Mouse (Mus musculus): ENCODE results near the gene Fmnl3. TPM values are rescaled to one million over a fixed set of nuclear protein-coding genes. Genes with fewer than 3 reads are reported as not detected.

Fmnl3 gene
- total RNA-seq, 2 experiments from 2014 or later: 29.4 to 29.7 TPM

- intact Hi-C loops (cut with DNase I): no loop called here
- DNase-seq: no peak
Measured at GRCm38 (mm10) chr15:99320168-99320674, 50.1 kb downstream of the Fmnl3 start.

- intact Hi-C loops (cut with DNase I): no loop called here
- peak in 1 of 2 experiments; percentile 46 for DNase-seq
Measured at GRCm38 (mm10) chr15:99319411-99319871, 50.8 kb downstream of the Fmnl3 start.

DNA sequence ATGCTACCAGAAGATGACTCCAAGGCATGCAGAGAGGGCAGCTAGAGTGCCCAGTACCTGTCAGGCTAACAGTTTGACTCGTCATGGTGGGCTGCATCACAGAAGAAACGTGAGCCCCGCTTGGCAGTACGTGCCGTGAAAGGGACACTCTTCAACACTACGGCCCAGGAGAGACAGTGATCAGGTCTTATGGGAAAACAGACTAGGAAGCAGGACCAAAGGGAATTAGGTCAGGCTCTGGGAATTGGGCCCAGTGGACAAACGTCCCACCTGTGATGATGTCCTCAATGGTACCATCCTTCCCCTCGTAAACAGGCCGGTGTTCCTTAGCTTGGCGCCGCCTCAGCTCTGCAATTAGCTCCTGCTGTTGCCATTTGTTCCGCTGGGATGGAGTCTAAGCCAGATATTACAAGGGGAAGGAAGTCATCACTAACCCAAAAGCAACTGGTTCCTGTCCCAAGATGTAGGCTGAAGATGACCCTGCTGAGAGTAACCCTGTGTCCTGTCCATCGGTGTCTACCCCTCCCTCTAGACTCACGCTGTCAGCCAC is 51.3 kb downstream of the Fmnl3 start:
- intact Hi-C loops (cut with DNase I): no loop called here
- DNase-seq: no peak

DNA sequence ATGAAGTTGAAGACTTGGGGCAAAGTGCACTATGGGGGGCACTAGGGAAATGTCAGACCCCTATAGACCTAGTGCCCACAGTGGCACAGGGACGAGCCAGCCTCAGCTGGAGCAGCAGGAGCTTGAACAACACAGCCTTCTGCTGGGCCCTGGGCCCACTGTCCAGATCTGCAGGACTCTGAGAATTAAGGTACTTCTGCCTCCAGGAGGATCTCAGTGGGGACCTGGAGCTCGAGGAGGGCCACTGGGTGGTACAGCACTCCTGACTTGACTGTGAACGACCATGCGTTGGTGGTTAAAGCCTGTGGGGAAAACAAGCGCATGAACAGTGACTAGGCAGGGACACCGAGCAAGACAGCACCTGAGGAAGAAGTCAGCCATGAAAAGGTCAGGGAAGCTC is 52.2 kb downstream of the Fmnl3 start:
- DNase-seq: no peak
- intact Hi-C loops (cut with DNase I): no loop called here

GRCm38 (mm10) chr15:99317267-99317651 is 53.0 kb downstream of the Fmnl3 start:
- peak; percentile 53 to 62 for DNase-seq
- intact Hi-C loops (cut with DNase I): no loop called here

GRCm38 (mm10) chr15:99316314-99317266 is 53.7 kb downstream of the Fmnl3 start:
- DNase-seq: peak; percentile 82 to 87
- intact Hi-C loops (cut with DNase I): no loop called here

DNA sequence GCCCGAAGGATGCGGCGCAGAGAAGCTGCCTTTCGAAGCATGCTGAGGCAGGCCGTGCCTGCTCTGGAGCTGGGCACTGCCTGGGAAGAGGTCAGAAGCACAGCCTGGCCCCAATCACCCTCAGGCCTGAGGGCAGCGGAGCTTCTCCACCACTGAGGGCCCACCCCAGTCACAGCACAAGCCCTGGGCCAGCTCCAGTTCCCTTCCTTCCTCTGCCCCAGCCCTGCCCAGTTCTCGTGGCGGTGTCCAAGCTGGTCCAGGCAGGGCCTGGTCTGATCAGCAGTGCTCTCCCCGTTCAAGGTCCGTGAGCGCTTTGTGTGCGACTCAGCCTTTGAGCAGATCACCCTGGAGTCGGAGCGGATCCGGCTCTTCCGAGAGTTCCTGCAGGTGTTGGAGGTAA is 55.4 kb downstream of the Fmnl3 start:
- no peak for DNase-seq
- intact Hi-C loops (cut with DNase I): loop anchor here (1.0 kb wide), 1 partner anchor 55 kb away; the partner anchor contains the start of gene Fmnl3

GRCm38 (mm10) chr15:99310617-99311016 is 59.7 kb downstream of the Fmnl3 start:
- DNase-seq: no peak
- intact Hi-C loops (cut with DNase I): no loop called here

DNA sequence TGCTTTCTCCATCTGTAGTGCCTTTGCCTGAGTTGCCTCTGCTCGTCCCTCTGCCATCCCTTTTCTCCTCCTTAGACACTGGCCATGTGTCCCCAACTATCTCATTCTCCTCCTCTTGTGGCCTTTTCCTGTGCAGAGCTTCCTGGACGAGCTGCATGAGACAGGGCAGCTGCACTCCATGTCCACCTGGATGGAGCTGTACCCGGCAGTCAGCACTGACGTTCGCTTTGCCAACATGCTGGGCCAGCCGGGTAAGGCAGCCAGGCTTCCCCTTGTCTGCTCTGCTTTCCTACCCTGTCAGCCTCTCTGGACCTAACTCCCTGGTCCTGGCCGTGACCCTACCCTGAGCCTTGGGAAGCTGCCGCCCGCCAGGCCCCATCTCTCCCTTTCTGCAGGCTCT is 60.7 kb downstream of the Fmnl3 start:
- intact Hi-C loops (cut with DNase I): no loop called here
- DNase-seq: no peak

DNA sequence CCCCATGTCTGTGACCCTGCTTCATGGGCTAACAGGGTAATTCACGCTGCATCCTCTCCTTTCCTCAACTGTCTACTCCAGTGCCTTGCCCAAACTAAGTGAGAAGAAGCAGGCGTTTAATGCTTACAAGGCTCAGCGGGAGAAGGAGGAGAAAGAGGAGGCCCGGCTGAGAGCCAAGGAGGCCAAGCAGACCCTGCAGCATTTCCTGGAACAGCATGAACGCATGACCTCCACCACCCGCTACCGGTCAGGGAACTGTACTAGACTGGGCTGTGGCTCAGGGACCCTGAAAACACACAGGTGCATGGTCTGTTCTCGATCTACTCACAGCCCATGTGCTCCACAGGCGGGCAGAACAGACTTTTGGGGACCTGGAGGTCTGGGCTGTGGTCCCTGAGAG is 62.8 kb downstream of the Fmnl3 start:
- no peak for DNase-seq
- intact Hi-C loops (cut with DNase I): no loop called here

DNA sequence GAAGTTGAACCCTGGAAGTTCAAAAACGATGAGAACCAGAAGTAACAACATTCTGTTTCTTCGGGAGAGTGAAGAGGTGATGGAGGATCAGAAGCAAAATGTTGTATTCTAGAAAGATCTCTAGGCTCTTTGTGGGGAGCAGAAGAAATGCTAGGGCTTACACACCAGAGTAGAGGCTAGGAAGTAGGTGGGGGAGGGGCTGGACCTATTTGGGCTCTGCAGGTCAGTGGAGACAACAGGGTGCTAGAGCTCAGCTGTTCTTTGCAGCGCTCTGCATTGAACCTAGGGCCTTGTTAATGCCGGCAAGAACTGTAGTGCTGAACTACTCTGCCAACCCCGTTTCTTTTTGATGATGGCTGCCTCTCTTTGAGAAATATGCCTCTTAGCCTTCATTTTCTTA is 74.1 kb downstream of the Fmnl3 start:
- intact Hi-C loops (cut with DNase I): no loop called here
- DNase-seq: no peak

DNA sequence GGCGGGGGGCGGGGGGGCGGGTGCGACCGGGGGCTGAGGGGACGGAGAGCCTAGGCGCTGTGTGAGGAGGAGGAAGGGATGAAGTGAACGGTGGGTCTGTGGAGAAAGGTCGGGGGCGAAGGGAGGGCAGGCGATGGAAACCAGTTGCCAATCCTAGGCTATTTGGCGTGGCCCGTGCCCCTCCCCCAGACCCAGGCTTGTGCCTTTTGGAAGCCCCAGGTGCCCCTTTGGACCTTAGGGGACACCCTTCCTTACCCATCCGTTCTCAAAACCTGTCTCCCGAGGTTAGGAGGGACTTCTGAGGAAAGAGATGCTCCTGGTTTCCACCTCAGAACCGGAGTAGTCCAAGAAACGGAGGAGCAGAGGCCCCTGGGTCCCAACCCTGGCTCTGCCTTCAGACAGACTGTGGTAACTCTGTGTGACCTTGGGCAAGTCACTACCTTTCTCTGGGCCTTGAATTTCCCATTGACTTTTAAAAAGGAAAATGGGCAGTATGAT is 74.7 kb downstream of the Fmnl3 start, which contains the start of gene Fam186b:
Fam186b (minus strand) TSS at position 405 of the 498 bp plus-strand sequence.
- intact Hi-C loops (cut with DNase I): no loop called here
- peak; percentile 23 to 47 for DNase-seq

- intact Hi-C loops (cut with DNase I): no loop called here
- peak; percentile 97 for DNase-seq
Measured at GRCm38 (mm10) chr15:99294813-99295374, 75.4 kb downstream of the Fmnl3 start, which contains the start of gene Prpf40b. TSS of gene Prpf40b (plus strand) at chr15:99295087.

GRCm38 (mm10) chr15:99294287-99294686 is 76.0 kb downstream of the Fmnl3 start:
- intact Hi-C loops (cut with DNase I): no loop called here

GRCm38 (mm10) chr15:99290586-99290985 is 79.7 kb downstream of the Fmnl3 start:
- intact Hi-C loops (cut with DNase I): no loop called here
- no peak for DNase-seq

More at GRCm38 (mm10) chr15:99294287-99294686, 76.0 kb downstream of the Fmnl3 start:
- DNase-seq: no peak

DNA sequence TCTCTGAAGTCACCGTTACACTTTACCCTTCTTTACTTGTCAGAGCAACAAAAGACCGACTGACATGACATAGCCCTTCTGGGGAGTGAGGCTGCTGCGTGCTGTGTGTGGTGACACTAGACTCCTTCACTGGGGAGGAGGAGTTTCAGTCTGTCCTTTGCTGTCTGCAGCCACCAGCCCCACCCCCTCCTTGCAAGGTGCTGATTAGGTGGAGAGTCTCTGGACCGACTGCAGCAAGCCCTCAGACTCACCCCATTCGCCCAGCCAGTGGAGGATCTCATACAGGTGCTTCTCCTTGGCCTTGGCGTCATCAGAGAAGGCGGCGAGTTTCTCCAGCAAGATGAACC is 85.1 kb downstream of the Fmnl3 start:
- intact Hi-C loops (cut with DNase I): no loop called here
- DNase-seq: no peak

GRCm38 (mm10) chr15:99284527-99285188 is 85.6 kb downstream of the Fmnl3 start:
- intact Hi-C loops (cut with DNase I): no loop called here
- no peak for DNase-seq

GRCm38 (mm10) chr15:99283456-99283855 is 86.8 kb downstream of the Fmnl3 start:
- intact Hi-C loops (cut with DNase I): no loop called here

DNA sequence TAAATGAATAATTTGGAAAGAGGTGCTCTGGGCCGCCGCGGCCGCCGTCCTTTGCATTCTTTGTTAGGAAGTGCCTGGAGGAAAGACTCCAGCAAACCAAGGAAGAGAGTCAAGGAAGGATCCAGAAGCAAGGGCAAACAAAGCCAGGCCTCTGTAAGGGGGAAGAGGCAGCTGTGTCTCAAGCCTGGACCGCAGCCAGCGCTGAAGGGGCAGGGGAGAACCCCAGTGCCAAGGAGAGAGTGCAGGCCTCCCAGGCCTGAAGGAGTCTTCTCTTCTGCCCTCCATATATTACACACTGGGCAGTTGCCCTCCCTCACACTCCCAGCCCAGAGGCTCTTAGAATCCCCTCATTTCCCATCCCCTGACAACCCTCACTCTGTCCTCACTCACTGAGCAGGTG is 92.0 kb downstream of the Fmnl3 start:
- no peak for DNase-seq
- intact Hi-C loops (cut with DNase I): no loop called here

More at GRCm38 (mm10) chr15:99283456-99283855, 86.8 kb downstream of the Fmnl3 start:
- no peak for DNase-seq

DNA sequence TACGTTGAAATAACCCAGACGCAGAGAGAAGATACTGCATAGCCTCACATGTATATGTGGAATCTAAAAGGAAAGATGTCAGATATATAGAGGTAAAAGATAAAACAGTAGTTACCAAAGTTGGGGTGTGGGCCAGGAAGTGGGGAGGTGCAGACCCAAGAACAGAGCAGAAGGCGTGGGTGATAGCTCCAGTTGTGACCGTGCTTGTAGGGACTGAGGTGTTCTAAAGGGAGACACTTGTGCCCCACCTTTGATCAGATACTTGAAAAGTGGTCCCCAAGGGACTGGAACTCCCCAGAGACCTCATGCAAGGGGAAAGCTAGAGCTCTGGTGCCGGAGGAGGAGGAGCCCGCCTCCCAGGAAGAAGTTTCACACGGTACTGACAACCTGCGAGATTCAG is 94.2 kb downstream of the Fmnl3 start:
- intact Hi-C loops (cut with DNase I): no loop called here
- no peak for DNase-seq
